Mouse (Mus musculus) layer of hippocampus, postnatal 10 days (tissue): ENCODE data around the gene Nup98. TPM values are rescaled to one million over a fixed set of nuclear protein-coding genes. Genes with fewer than 3 reads are reported as not detected.

Experiments used
- DNase-seq, 2 experiments: peaks; one replicate each; pipeline ENCODE4 v3.0.0; 2021; ENCODE audit warnings: low spot score in 2 of 2
- total RNA-seq, 2 experiments: library from RNA; stranded (reverse); gene quantifications; 2 replicates each; pipeline ENCODE4 v1.2.3; 2021

Nup98 gene
- total RNA-seq, 2 experiments from 2014 or later: 33.3 to 34.0 TPM

GRCm38 (mm10) chr7:102078517-102078916 lies 131.5 kb downstream of the Nup98 start:
- peak; percentile 46 to 48 for DNase-seq

DNA sequence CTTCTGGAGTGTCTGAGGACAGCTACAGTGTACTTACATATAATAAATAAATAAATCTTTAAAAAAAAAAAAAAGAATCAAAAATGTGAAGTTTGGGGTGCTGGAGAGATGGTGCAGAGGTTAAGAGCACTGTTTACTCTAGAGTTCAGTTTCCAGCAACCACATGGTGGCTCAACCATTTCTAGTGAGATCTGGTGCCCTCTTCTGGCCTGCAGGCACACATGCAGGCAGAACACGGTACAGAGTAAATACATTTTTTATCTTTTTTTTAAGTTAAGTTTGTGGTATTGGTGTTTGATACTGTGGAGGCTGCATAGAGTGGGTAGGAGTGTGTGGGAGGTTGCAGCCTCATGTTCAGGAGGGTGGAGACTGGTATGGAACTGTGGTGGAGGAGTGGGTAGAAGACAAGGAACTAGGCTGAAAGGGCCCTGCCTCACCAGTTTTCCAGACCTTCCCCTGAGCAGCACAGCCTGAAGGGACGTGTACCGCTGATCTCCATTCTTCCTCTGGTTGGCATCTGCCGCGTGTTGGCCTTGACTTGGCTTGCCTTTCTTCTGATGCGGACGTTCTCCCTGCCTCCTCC lies 133.2 kb downstream of the Nup98 start:
- no peak for DNase-seq

Other genes with a start within 250 kb of the Nup98 start
- gene Il18bp, start 191.5 kb downstream of the Nup98 start, total RNA-seq: 10 to 100 TPM; 11.1 to 11.9 TPM
- gene Rnf121, start 144.7 kb downstream of the Nup98 start, total RNA-seq: 10 to 100 TPM; 44.6 to 45.4 TPM
- gene Xndc1, start 144.7 kb downstream of the Nup98 start, total RNA-seq: 10 to 100 TPM; 23.2 to 23.6 TPM
- gene Xntrpc, start 144.5 kb downstream of the Nup98 start, total RNA-seq: 1 to 10 TPM; 1.5 to 1.9 TPM
- gene Trpc2, start 127.1 kb downstream of the Nup98 start, total RNA-seq: 1 to 10 TPM in 1 of 2 experiments, under 1 TPM in 1; 0.36 to 1.5 TPM
- not detected for gene Art1, start 108.4 kb downstream of the Nup98 start, total RNA-seq
- not detected for gene Art5, start 100.7 kb downstream of the Nup98 start, total RNA-seq
- not detected for gene Chrna10, start 93.3 kb downstream of the Nup98 start, total RNA-seq
- 10 to 100 TPM; 29.9 to 34.3 TPM for gene Pgap2, start within 50 bp of the Nup98 start, total RNA-seq
- gene Rhog, start 45.9 kb upstream of the Nup98 start, total RNA-seq: 10 to 100 TPM; 15.8 to 16.3 TPM
- 10 to 100 TPM; 56.7 to 66.1 TPM for gene Stim1, start 57.6 kb upstream of the Nup98 start, total RNA-seq
- gene Rrm1, start 231.5 kb upstream of the Nup98 start, total RNA-seq: 10 to 100 TPM; 15.6 to 18.8 TPM